Comparison of ENCODE assay signal across 8 mouse cellular contexts in genomic region chr8:69270386-69271202, GRCm38 (mm10). TPM values are rescaled to one million over a fixed set of nuclear protein-coding genes. Genes with fewer than 3 reads are reported as not detected.
DNase-seq lines count a peak whose midpoint lies in the region; ATAC-seq lines count a peak whose summit lies in the region.

Gene D130040H23Rik (plus strand): TSS chr8:69271080.

- peaks cover 20% of the 10 kb centered on the region for H3K36me3 ChIP-seq in hindbrain, embryonic 13.5 days

- ATAC-seq in hindbrain, embryonic 13.5 days (ENCODE audit: low FRiP score), result peak; percentile 100

- no peaks in the 10 kb centered on the region for H3K27me3 ChIP-seq in hindbrain, embryonic 13.5 days

- peaks cover 17% of the 10 kb centered on the region for H3K9me3 ChIP-seq in hindbrain, embryonic 13.5 days

- peak within 1 kb of the TSS; percentile 59 for H3K4me3 ChIP-seq in hindbrain, embryonic 13.5 days

- peak within 1 kb of the TSS; percentile 84 for H3K9ac ChIP-seq in hindbrain, embryonic 13.5 days

- H3K27ac ChIP-seq in hindbrain, embryonic 13.5 days, result peak within 1 kb of the TSS; percentile 94

- WGBS in hindbrain, embryonic 13.5 days, result 8% methylated on average over 12 of the region's 12 CpGs

- peaks cover 17% of the 10 kb centered on the region for H3K4me1 ChIP-seq in hindbrain, embryonic 13.5 days (replicated peaks)

- DNase-seq in T-cell, adult 2 months (ENCODE audit: low spot score), result peak; percentile 79
- peak; percentile 87 to 89 for DNase-seq in cerebellum, postnatal 10 days
- DNase-seq in frontal cortex, postnatal 14 days (ENCODE audit: low spot score in 2 of 2), result peak; percentile 66 to 72
- peak; percentile 73 to 77 for DNase-seq in layer of hippocampus, postnatal 36 days
- peak; percentile 90 for DNase-seq in lung, postnatal 25 days (ENCODE audit: low spot score)
- peak; percentile 68 for DNase-seq in retina, adult 2 months (ENCODE audit: low read depth, low spot score)
- DNase-seq in thymus, postnatal 25 days, result peak; percentile 70

- peak within 1 kb of the TSS; percentile 53 for H3K4me2 ChIP-seq in hindbrain, embryonic 13.5 days

RNA-seq across cellular contexts. Expression of gene D130040H23Rik, which starts in this region (rescaled TPM):
- polyA plus RNA-seq in hindbrain, embryonic 13.5 days (2015; fragmentation: Nextera tagmentation; extraction: Ambion mirVana), result 10.8 TPM in 2 replicates
- 10 to 100 TPM; 25.5 to 27.2 TPM for total RNA-seq in layer of hippocampus, postnatal 36 days (2021)

Comparison
In these comparisons a context has a peak if more than half of its experiments do, and no peak if none do; other contexts are left out.
1. Peak in every context shown above with its lines: DNase-seq, ATAC-seq, H3K4me3 ChIP-seq and H3K27ac ChIP-seq.